Mouse (Mus musculus) testis, adult 2 months (tissue): Measurements from ENCODE around the gene Pamr1.

Experiments used
- CTCF ChIP-seq: fragments of 200-500 bp; IDR thresholded peaks from 2 replicates; pipeline ENCODE4 v1.5.1; 2012; ENCODE audit warnings: low read depth, mild to moderate bottlenecking, inconsistent platforms, low read length, moderate library complexity; ENCODE audit not compliant: control insufficient read depth, insufficient read depth, insufficient replicate concordance
- POLR2A ChIP-seq: fragments of 200-500 bp; IDR thresholded peaks from 2 replicates; pipeline ENCODE4 v1.6.1; 2012; ENCODE audit warnings: low read depth, mild to moderate bottlenecking, inconsistent platforms, low read length, moderate library complexity; ENCODE audit not compliant: control insufficient read depth

DNA sequence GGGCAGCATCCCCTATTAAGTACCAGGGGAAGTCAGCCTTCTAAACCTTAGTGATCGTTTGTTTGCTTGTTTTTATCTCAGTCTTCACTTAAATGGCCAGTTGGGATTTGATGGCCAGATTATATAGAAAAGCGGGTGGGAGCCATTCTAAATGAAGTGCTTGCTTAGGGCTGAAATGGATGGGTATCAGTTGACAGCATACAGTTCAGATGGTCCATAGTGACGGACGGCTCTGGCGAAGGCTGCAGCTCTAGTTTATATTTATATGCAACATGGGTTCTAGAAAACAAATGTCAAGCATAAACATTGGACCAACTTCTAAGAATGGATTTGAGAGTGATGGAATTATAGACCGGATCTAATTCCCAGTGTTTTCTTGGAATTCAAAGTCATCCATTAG lies 118.2 kb downstream of the Pamr1 start:
- TF ChIP-seq POLR2A (no peak), CTCF (no peak)
